Mouse (Mus musculus) kidney, postnatal 4 days (tissue): ENCODE data around the gene Tbc1d16.
A peak's percentile ranks its signal among the peaks of the same experiment; 100 is the strongest.
"Not testable (repeated sequence)": the region's sequence is repeated elsewhere in the genome, so short reads cannot be mapped to it uniquely, and the experiment has no call there.

Source experiments
- DNase-seq, 2 experiments: peaks; one replicate each; pipeline ENCODE4 v3.0.0; 2021; ENCODE audit warnings: mixed read lengths in 2 of 2

Tbc1d16 gene

GRCm38 (mm10) chr11:119228091-119228781, at the start of gene Tbc1d16, which contains the start of gene Ccdc40:
TSS of gene Tbc1d16 (minus strand) at chr11:119228499.
TSS of gene Ccdc40 (plus strand) at chr11:119228572.
- peak; percentile 81 to 86 for DNase-seq

- peak; percentile 30 to 35 for DNase-seq
Observed at GRCm38 (mm10) chr11:119273186-119273930, 45.1 kb upstream of the Tbc1d16 start.

GRCm38 (mm10) chr11:119272492-119272891, 44.2 kb upstream of the Tbc1d16 start:
- DNase-seq, result not testable (repeated sequence)

GRCm38 (mm10) chr11:119268557-119269195, 40.4 kb upstream of the Tbc1d16 start:
- DNase-seq, result no peak

- peak; percentile 97 for DNase-seq
Observed at GRCm38 (mm10) chr11:119267768-119268556, 39.7 kb upstream of the Tbc1d16 start, which contains the start of gene Gaa. TSS of gene Gaa (plus strand) at chr11:119267887.

- peak; percentile 36 to 63 for DNase-seq
Observed at GRCm38 (mm10) chr11:119267241-119267674, 39.0 kb upstream of the Tbc1d16 start.

- DNase-seq, result no peak
Observed at GRCm38 (mm10) chr11:119265811-119266210, 37.5 kb upstream of the Tbc1d16 start.

- DNase-seq, result no peak
Observed at GRCm38 (mm10) chr11:119264413-119264812, 36.1 kb upstream of the Tbc1d16 start.

- DNase-seq, result no peak
Observed at GRCm38 (mm10) chr11:119259977-119260376, 31.7 kb upstream of the Tbc1d16 start.

- peak; percentile 76 to 85 for DNase-seq
Observed at GRCm38 (mm10) chr11:119258572-119259322, 30.4 kb upstream of the Tbc1d16 start.

- no peak for DNase-seq
Observed at GRCm38 (mm10) chr11:119258216-119258571, 29.9 kb upstream of the Tbc1d16 start.

GRCm38 (mm10) chr11:119256557-119256956, 28.3 kb upstream of the Tbc1d16 start:
- DNase-seq, result not testable (repeated sequence)

- peak; percentile 70 to 81 for DNase-seq
Observed at GRCm38 (mm10) chr11:119252854-119253541, 24.7 kb upstream of the Tbc1d16 start.

GRCm38 (mm10) chr11:119250998-119251397, 22.7 kb upstream of the Tbc1d16 start:
- peak; percentile 47 to 49 for DNase-seq

- DNase-seq, result peak; percentile 63 to 77
Observed at GRCm38 (mm10) chr11:119249011-119249410, 20.7 kb upstream of the Tbc1d16 start.

GRCm38 (mm10) chr11:119245543-119245942, 17.2 kb upstream of the Tbc1d16 start:
- DNase-seq, result not testable (repeated sequence)

GRCm38 (mm10) chr11:119239480-119239879, 11.2 kb upstream of the Tbc1d16 start:
- peak in 1 of 2 experiments; percentile 35 for DNase-seq

GRCm38 (mm10) chr11:119238305-119238721, 10.0 kb upstream of the Tbc1d16 start:
- DNase-seq, result peak; percentile 71 to 80

GRCm38 (mm10) chr11:119237568-119238304, 9.4 kb upstream of the Tbc1d16 start:
- peak; percentile 48 to 62 for DNase-seq

- DNase-seq, result no peak
Observed at GRCm38 (mm10) chr11:119237007-119237406, 8.7 kb upstream of the Tbc1d16 start.
